Mouse (Mus musculus) heart, postnatal 0 days (tissue): ENCODE data around the gene Chrna3. TPM values are rescaled to one million over a fixed set of nuclear protein-coding genes. Genes with fewer than 3 reads are reported as not detected.
A peak's percentile ranks its signal among the peaks of the same experiment; 100 is the strongest.

Source experiments
- ATAC-seq: fragments of 200-750 bp; cut with Nextera tagmentation; 2 replicates; pipeline ENCODE4 v1.8.0; 2017; ENCODE audit warnings: low read depth, moderate number of reproducible peaks, moderate library complexity; ENCODE audit not compliant: insufficient read depth
- DNase-seq: peaks from one replicate; pipeline ENCODE4 v3.0.0-alpha.2; 2016; ENCODE audit warnings: low spot score
- H3K27ac ChIP-seq: fragments of 300-500 bp; sonication (generic); 2 replicates; pipeline ENCODE4 v1.5.1; 2014; ENCODE audit warnings: low read depth, mild to moderate bottlenecking
- H3K27me3 ChIP-seq: fragments of 300-500 bp; sonication (generic); 2 replicates; pipeline ENCODE4 v1.6.1; 2014; ENCODE audit warnings: low read length, mixed read lengths; ENCODE audit not compliant: control insufficient read depth, insufficient read depth
- H3K36me3 ChIP-seq: fragments of 300-500 bp; sonication (generic); replicated peaks from 2 replicates; pipeline ENCODE4 v1.6.1; 2014; ENCODE audit warnings: low read length, mixed read lengths; ENCODE audit not compliant: control insufficient read depth, insufficient read depth
- H3K4me1 ChIP-seq: fragments of 300-500 bp; sonication (generic); 2 replicates; pipeline ENCODE4 v1.6.1; 2014; ENCODE audit warnings: antibody characterized with exemption; ENCODE audit not compliant: control insufficient read depth, insufficient read depth
- H3K4me2 ChIP-seq: fragments of 300-500 bp; sonication (generic); 2 replicates; pipeline ENCODE4 v1.6.1; 2014; ENCODE audit warnings: low read depth, mild to moderate bottlenecking, low read length, moderate library complexity
- H3K4me3 ChIP-seq: fragments of 300-500 bp; sonication (generic); 2 replicates; pipeline ENCODE4 v1.5.1; 2014; ENCODE audit warnings: low read depth, low read length
- H3K9ac ChIP-seq: fragments of 300-500 bp; sonication (generic); replicated peaks from 2 replicates; pipeline ENCODE4 v1.6.1; 2014; ENCODE audit warnings: low read depth, low read length, mixed read lengths
- H3K9me3 ChIP-seq: fragments of 300-500 bp; sonication (generic); replicated peaks from 2 replicates; pipeline ENCODE4 v1.6.1; 2016; ENCODE audit warnings: low read length; ENCODE audit not compliant: control insufficient read depth
- CTCF ChIP-seq: IDR thresholded peaks from 2 replicates; pipeline ENCODE4 v1.5.1; 2016; ENCODE audit warnings: antibody characterized with exemption, control low read depth, low read depth
- EP300 ChIP-seq: IDR thresholded peaks from 2 replicates; pipeline ENCODE4 v1.6.1; 2016; ENCODE audit warnings: antibody characterized with exemption, low read depth
- WGBS: fragments of 180-500 bp; shearing (Covaris S2); extraction: QIAGEN DNeasy Blood & Tissue Kit; methylation state at CpG from one replicate; pipeline ENCODE4 v1.1.7; 2014; 5-methylcytosine and 5-hydroxymethylcytosine counted together
- polyA plus RNA-seq: library from polyadenylated mRNA; unstranded; fragments of >200 nt; fragmentation: Nextera tagmentation; extraction: Ambion mirVana; gene quantifications from 2 replicates; pipeline ENCODE4 v1.2.1, GENCODE M21; 2015
- total RNA-seq: library from RNA; depleted of rRNA; stranded (reverse); fragments of >200 nt; gene quantifications from 2 replicates; pipeline ENCODE4 v1.2.3, GENCODE M21; 2014; ENCODE audit warnings: low replicate concordance

The Chrna3 gene
- total and polyA plus RNA-seq, 2 experiments from 2014 or later: not detected

- 76% methylated on average over 8 of the region's 8 CpGs for WGBS
- no peaks in the 10 kb centered on the region for H3K4me1 ChIP-seq
- no peak overlapping the region for H3K4me2 ChIP-seq
- TF ChIP-seq CTCF (no peak), EP300 (no peak)
- no peak for ATAC-seq
- no peak overlapping the region for H3K27ac ChIP-seq
- H3K9me3 ChIP-seq: no peaks in the 10 kb centered on the region
- H3K36me3 ChIP-seq: no peaks in the 10 kb centered on the region
- no peak overlapping the region for H3K4me3 ChIP-seq
- no peak overlapping the region for H3K9ac ChIP-seq
- DNase-seq: no peak
- H3K27me3 ChIP-seq: no peaks in the 10 kb centered on the region
Measured at GRCm38 (mm10) chr9:55038948-55039347, 12.6 kb upstream of the Chrna3 start.

GRCm38 (mm10) chr9:55031435-55032167, 5.2 kb upstream of the Chrna3 start:
- H3K9me3 ChIP-seq: no peaks in the 10 kb centered on the region
- H3K36me3 ChIP-seq: no peaks in the 10 kb centered on the region
- H3K27ac ChIP-seq: no peak overlapping the region
- no peak overlapping the region for H3K4me3 ChIP-seq
- TF ChIP-seq CTCF (no peak), EP300 (no peak)
- peaks cover 17% of the 10 kb centered on the region for H3K27me3 ChIP-seq
- no peak overlapping the region for H3K4me2 ChIP-seq
- no peak overlapping the region for H3K9ac ChIP-seq
- ATAC-seq: no peak
- no peak for DNase-seq
- no peaks in the 10 kb centered on the region for H3K4me1 ChIP-seq
- WGBS: 53% methylated on average over 6 of the region's 6 CpGs

GRCm38 (mm10) chr9:55025534-55026274, 658 bp downstream of the Chrna3 start:
- H3K4me1 ChIP-seq: no peaks in the 10 kb centered on the region
- WGBS: 14% methylated on average over 38 of the region's 38 CpGs
- no peak overlapping the region for H3K9ac ChIP-seq
- no peak overlapping the region for H3K4me3 ChIP-seq
- no peak for DNase-seq
- H3K9me3 ChIP-seq: no peaks in the 10 kb centered on the region
- H3K27ac ChIP-seq: no peak overlapping the region
- H3K27me3 ChIP-seq: peaks cover 43% of the 10 kb centered on the region
- TF ChIP-seq EP300 (no peak), CTCF (no peak)
- H3K36me3 ChIP-seq: no peaks in the 10 kb centered on the region
- H3K4me2 ChIP-seq: 0 out of 2 replicates have a peak overlapping the region, but pooled peaks have one; percentile 30
- ATAC-seq: no peak

- Histone ChIP-seq H3K4me1 (no peaks in the 10 kb centered on the region), H3K36me3 (no peaks in the 10 kb centered on the region), H3K27ac (no peak overlapping the region), H3K9ac (no peak overlapping the region), H3K4me3 (no peak overlapping the region), H3K4me2 (no peak overlapping the region), H3K9me3 (no peaks in the 10 kb centered on the region), H3K27me3 (peaks cover 43% of the 10 kb centered on the region)
- no peak for ATAC-seq
- 24% methylated on average over 13 of the region's 13 CpGs for WGBS
- TF ChIP-seq CTCF (peak; percentile 87), EP300 (no peak)
- DNase-seq: peak; percentile 26
Measured at GRCm38 (mm10) chr9:55023902-55024583, 2.3 kb downstream of the Chrna3 start.

GRCm38 (mm10) chr9:55023326-55023725, 3.0 kb downstream of the Chrna3 start:
- Histone ChIP-seq H3K27me3 (peaks cover 42% of the 10 kb centered on the region), H3K4me3 (no peak overlapping the region), H3K36me3 (no peaks in the 10 kb centered on the region), H3K9me3 (no peaks in the 10 kb centered on the region), H3K4me2 (no peak overlapping the region), H3K27ac (no peak overlapping the region), H3K9ac (no peak overlapping the region), H3K4me1 (no peaks in the 10 kb centered on the region)
- TF ChIP-seq CTCF (no peak), EP300 (no peak)
- 73% methylated on average over 5 of the region's 5 CpGs for WGBS
- DNase-seq (no peak), ATAC-seq (no peak)
